Mouse (Mus musculus) lung, postnatal 36 days (tissue): ENCODE data around the gene Atrnl1.
A peak's percentile ranks its signal among the peaks of the same experiment; 100 is the strongest.

Experiments used
- DNase-seq: peaks from one replicate; pipeline ENCODE4 v3.0.0; 2022; ENCODE audit warnings: mixed read lengths

Gene Atrnl1

DNA sequence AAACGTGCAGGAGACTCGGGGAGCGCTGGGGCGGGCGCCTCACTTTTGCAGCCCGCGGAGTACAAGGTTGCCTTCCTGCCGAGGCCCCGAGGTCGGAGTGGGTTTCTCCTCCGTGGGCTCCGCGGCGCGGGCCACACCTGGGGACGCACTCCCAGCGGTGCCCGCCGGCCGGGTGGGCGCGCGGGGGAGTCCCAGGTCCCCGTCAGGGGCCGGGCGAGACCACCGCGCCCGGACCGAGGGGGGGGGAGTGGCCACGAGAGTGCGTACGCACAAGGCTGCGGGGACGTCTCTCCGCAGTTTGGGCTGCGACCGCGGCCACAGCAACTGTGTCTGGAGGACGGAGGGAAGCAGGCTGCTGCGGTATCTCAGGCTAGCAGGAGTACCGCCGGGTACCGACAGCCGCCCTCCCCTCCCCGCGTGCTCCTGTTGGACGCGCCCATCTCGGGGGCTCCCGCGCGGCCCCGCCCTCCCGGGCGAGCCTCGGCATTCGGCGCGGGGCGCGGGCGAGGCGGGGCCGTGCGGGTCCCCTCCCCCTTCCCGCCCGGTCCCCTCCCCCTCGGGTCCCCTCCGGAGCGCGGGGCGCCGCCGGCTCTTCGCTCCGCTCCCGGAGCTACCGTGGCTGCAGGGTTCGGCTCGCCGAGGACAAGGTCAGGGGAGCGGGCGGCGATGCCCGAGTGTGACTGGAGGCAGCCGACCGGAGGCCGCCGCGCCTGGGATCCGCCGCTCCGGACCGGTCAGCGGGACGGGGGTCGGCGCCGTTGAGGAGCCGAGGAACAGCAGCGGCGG lies at the start of gene Atrnl1:
Atrnl1 (plus strand) TSS at position 559 of the 786 bp plus-strand sequence.
- DNase-seq: peak; percentile 89

DNA sequence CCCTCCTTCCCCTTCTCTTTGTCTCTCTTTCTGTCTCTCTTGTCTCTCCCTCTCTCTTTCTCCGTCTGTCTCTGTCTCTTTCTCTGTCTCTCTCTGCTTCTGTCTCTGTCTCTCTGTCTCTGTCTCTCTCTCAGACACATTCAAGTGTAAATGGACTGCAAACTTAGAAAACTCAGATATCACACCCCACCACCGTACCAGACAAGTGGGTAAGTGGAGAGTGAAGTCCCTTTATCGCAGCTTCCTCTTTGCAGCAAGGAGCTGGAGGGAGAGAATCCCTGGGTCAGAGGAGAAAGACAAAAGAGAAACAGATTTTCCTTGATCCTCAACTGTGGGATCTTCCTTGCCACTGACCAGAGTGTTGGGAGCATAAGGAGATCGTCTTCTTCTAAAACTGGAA lies 49.3 kb upstream of the Atrnl1 start:
- no peak for DNase-seq

- DNase-seq: no peak
These were observed 41.8 kb upstream of the Atrnl1 start for GRCm38 (mm10) chr19:57569040-57569439.

GRCm38 (mm10) chr19:57572360-57573237 lies 38.2 kb upstream of the Atrnl1 start:
- DNase-seq: no peak

- no peak for DNase-seq
These were observed 37.4 kb upstream of the Atrnl1 start for GRCm38 (mm10) chr19:57573470-57573869.

DNA sequence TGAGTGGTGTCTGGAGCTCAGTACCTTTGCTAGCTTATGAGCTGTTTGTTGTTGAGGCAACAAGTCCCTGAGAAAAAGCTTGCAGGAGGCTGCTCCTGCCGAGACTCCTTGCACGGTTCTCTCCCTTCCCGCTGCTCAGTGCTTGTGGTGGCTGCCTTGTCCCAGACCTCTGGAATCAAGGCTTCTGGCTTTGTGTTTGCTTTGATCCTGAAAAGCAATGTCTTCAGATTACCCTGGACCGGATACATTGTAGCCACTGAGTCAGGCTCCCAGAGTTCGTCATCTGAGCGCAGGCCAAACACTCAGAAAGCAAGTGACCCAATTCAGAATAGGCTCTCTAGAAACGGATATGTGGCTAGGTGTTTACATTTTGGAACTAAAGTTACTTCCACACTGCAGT lies 35.8 kb upstream of the Atrnl1 start:
- DNase-seq: no peak

DNA sequence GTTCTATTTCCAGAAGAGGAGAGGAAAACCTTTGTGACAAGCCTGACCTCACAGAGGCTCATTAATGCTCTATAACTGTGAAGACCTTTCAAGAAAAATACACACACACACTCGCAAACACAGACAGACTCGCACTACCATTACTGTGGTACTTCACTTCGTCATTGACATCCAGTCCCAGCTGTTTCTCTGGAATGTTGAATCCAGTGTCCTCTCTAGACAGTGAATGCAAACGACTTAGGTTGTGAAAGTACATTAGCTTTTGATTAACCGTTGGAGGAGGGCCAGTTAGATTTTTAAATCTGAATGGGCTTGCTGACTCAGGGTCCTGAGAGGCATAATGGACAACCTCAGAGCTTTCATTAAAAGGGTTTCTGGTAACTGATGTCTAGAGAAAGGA lies 34.0 kb upstream of the Atrnl1 start:
- DNase-seq: no peak

DNA sequence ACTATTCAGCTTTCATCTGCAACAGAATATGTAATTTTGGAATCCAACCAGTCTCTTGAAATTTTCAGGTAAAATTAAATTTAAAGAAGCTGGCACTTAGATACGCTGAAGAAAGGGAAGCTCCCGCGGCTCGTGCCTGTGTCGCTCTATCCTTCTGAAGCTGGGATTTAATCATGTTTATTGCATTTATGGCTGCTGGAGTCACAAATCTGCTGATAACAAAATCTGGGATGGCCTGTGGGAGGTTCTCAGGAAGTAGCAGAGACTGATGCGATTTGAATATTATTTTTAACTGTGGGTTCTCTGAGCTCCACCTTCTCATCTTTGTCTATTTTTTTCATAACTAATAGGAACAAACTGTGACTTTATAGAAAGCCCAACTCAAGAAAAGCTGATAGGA lies 33.6 kb upstream of the Atrnl1 start:
- no peak for DNase-seq

DNA sequence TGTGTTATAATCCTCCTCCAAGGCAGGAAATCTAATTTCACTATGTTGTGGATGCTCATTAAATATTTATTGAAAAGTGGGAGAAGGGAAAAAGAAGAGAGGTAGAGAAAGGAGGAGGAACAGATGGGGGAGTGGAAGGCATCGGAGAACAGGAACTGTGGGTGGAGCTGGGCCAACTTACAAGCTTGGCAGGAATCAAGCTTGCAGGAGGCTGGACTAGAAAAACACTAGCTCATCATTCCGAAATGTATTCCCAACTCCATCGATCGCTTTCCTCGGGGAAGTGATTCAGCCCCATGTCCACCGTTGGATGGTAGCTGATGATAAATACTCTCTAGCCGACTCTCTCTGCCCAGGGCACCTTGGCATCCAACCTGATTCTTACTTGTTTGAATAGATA lies 29.9 kb upstream of the Atrnl1 start:
- no peak for DNase-seq

DNA sequence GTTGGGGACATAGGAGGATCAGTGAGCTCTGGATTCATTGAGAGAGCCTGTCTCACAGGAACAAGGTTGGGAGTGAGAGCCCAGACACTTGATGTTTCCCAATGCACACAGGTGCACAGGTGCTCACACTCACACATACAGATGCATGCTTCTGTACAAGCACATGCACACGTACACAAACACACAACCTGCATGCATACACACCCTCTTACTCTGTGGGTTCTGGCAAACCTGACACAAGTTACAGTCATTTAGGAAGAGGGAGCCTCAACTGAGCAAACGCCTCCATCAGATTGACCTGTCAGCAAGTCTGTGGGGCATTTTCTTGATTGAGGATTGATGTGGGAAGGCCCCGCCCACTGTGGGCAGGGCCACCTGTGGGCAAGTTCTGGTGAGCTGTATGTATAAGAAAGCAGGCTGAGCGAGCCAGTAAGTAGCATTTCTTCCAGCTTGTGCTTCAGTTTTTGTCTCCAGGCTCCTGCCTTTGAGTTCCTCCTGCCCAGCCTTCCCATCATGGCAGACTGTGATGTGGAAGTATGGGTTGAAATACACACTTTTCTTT lies 25.5 kb upstream of the Atrnl1 start:
- DNase-seq: no peak

- DNase-seq: no peak
These were observed 24.7 kb upstream of the Atrnl1 start for GRCm38 (mm10) chr19:57586172-57586571.

DNA sequence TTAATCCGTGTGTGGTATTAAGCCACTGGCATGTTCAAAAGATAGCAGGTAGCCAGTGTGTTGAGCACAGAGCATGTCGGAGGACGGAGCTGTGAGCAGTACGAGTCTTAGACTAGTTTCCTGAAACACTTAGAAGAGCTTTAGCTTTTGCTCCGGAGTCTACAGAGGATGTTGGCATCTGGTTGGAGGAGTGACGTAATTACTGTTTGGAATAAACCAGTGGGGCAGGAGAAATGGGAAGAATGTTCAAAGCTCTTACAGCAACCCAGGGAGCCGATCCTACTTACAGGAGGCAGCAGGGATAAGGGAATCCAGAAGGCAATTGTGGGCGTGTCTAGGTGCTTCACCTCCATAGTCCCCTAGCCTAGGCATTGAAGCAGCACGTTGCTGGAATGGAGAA lies 21.3 kb upstream of the Atrnl1 start:
- no peak for DNase-seq

GRCm38 (mm10) chr19:57590895-57591294 lies 19.9 kb upstream of the Atrnl1 start:
- peak; percentile 30 for DNase-seq

- no peak for DNase-seq
These were observed 19.2 kb upstream of the Atrnl1 start for GRCm38 (mm10) chr19:57591631-57592030.

DNA sequence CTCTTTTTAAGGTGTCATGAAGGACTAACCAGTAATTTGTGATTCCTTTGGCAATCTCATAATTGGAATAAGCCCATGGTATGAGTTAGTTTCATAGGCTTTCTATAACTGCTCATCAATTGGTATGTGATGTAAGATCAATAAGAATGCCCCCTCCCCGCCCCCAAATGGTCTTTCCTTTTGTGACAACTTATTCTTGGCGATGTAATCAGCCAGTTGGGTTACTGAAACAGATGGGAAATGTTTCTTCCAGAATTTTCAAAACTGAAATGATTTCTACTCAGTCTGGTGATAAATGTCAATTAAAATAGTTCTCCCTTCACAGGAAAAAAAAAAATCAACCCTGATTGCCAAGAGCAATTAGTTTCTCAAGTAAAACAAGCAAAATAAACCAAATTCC lies 18.5 kb upstream of the Atrnl1 start:
- DNase-seq: no peak

GRCm38 (mm10) chr19:57599126-57599525 lies 11.7 kb upstream of the Atrnl1 start:
- DNase-seq: no peak

- DNase-seq: peak; percentile 64
These were observed 10.5 kb upstream of the Atrnl1 start for GRCm38 (mm10) chr19:57600233-57600929.

DNA sequence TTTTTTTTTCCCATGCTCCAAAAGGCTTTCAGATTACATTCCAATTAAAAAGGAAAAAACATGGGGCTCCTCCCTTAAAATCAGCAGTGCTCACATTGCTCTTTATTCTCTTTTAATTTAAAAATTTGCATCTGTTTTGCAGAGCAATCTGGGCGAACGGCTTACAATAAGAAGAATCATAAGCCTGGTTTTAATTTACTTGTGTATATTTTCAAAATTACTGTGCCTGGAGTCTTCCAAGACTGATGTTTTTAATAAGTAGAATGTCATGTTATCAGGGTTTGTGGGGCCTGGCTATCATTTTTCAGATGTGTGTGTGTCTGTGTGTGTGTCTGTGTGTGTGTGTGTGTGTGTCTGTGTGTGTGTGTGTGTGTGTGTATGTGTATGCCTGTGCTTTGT lies 9.9 kb upstream of the Atrnl1 start:
- no peak for DNase-seq

DNA sequence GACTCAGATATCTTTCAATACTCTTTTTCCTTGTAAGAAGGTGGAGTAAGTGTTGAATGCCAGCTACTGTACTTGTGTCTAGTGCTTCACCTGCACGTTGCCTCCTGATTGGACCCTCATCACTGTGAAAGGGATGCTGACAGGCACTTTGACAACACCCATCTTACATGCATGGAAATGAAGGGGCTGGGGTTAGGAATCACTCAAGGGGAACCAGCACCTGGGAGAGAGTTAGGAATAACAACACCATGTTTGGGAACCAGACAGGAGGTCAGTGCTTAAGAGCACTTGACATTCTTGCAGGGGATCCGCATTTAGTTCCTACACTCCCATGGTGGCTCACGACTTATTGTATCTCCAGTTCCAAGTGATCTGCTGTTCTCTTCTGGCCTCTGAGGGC lies 7.2 kb upstream of the Atrnl1 start:
- DNase-seq: no peak

- DNase-seq: no peak
These were observed 4.9 kb upstream of the Atrnl1 start for GRCm38 (mm10) chr19:57605941-57606340.

DNA sequence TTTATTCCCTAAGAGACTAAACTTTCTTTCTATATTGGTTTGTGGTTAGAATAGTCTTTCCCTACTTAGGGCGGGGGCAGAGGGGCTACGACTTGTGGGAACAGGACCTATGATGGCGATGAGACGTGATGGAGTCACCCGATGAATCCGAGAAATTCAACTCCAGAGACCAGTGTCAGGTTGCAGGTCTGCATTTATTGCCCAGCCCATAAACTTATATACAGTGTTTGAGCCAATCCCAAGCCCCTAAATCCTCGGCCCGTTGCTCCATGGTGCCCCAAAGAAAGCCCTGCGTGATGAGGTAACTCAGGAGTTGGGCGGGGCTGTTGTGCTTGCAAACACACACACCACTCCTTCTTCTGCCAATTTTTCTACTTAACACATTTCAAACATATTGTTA lies 4.5 kb upstream of the Atrnl1 start:
- DNase-seq: no peak

DNA sequence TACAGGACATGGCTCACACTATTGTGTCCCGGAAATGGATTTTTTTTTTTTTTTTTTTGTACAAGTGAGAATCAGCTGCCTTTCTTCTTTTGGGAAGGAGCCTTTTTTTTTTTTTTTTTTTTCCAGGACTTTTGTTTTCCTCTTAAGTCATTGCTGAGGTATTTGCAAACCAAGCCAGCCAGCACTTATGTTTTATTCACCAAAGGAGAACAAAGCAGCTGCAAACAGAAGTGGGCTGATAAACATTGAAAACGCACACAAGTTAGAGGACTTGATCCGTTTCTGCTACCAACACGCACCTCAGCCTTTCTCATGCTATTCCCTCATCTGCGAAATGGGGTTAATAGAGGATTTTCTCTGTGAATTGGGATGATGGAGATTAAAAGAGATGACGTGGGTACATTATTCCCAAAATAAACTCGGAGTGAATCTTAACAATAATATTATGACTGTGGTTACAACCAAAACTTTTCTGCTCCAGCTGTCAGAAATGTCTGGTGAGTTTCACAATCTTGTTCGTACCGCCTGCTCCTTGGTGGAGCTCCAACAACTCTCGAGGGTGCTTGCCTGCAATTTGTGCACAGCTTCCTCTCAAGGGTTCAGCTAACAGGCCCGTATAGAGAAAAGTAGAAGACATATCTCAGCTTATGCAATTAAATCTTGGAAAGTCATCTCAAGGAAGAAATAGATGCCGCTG lies 1.3 kb upstream of the Atrnl1 start:
- peak; percentile 88 for DNase-seq
